Mouse (Mus musculus) limb, embryonic 14.5 days (tissue): ENCODE results near the gene Agps. TPM values are rescaled to one million over a fixed set of nuclear protein-coding genes. Genes with fewer than 3 reads are reported as not detected.

Experiments used
- ATAC-seq: fragments of 200-750 bp; cut with Nextera tagmentation; 2 replicates; pipeline ENCODE4 v1.8.0; 2017; ENCODE audit warnings: low read depth, moderate number of reproducible peaks, moderate TSS enrichment; ENCODE audit not compliant: low FRiP score
- DNase-seq: peaks from one replicate; pipeline ENCODE4 v3.0.0-alpha.2; 2015; ENCODE audit warnings: low spot score
- H3K27ac ChIP-seq: fragments of 300-500 bp; sonication (generic); replicated peaks from 2 replicates; pipeline ENCODE4 v1.5.1; 2014; ENCODE audit warnings: low read depth, mild to moderate bottlenecking, low read length, moderate library complexity, mixed read lengths
- H3K27me3 ChIP-seq: fragments of 300-500 bp; sonication (generic); 2 replicates; pipeline ENCODE4 v1.6.1; 2014; ENCODE audit warnings: low read length, mixed read lengths; ENCODE audit not compliant: control insufficient read depth, insufficient read depth
- H3K36me3 ChIP-seq: fragments of 300-500 bp; sonication (generic); 2 replicates; pipeline ENCODE4 v1.6.1; 2014; ENCODE audit warnings: mild to moderate bottlenecking, low read length, moderate library complexity, mixed read lengths; ENCODE audit not compliant: control insufficient read depth, insufficient read depth
- H3K4me1 ChIP-seq: fragments of 300-500 bp; sonication (generic); 2 replicates; pipeline ENCODE4 v1.6.1; 2014; ENCODE audit warnings: antibody characterized with exemption, low read length, mixed read lengths; ENCODE audit not compliant: control insufficient read depth, insufficient read depth
- H3K4me2 ChIP-seq: fragments of 300-500 bp; sonication (generic); replicated peaks from 2 replicates; pipeline ENCODE4 v1.6.1; 2014; ENCODE audit warnings: low read depth, mild to moderate bottlenecking, low read length, moderate library complexity; ENCODE audit not compliant: severe bottlenecking
- H3K4me3 ChIP-seq: fragments of 300-500 bp; sonication (generic); replicated peaks from 2 replicates; pipeline ENCODE4 v1.5.1; 2014; ENCODE audit warnings: low read length
- H3K9ac ChIP-seq: fragments of 300-500 bp; sonication (generic); 2 replicates; pipeline ENCODE4 v1.6.1; 2014; ENCODE audit warnings: mild to moderate bottlenecking, low read depth, low read length, moderate library complexity; ENCODE audit not compliant: severe bottlenecking
- H3K9me3 ChIP-seq: fragments of 300-500 bp; sonication (generic); 2 replicates; pipeline ENCODE4 v1.6.1; 2016; ENCODE audit warnings: low read length; ENCODE audit not compliant: control insufficient read depth
- POLR2A ChIP-seq: fragments of 200-500 bp; IDR thresholded peaks from 2 replicates; pipeline ENCODE4 v1.8.0; 2012; ENCODE audit warnings: inconsistent platforms, mild to moderate bottlenecking, moderate library complexity, borderline replicate concordance; ENCODE audit not compliant: insufficient read depth, insufficient read length; ENCODE audit errors: extremely low read depth
- WGBS: fragments of 180-500 bp; shearing (Covaris S2); extraction: QIAGEN DNeasy Blood & Tissue Kit; methylation state at CpG from one replicate; pipeline ENCODE4 v1.1.7; 2014; 5-methylcytosine and 5-hydroxymethylcytosine counted together
- polyA plus RNA-seq, 2 experiments: library from polyadenylated mRNA; depleted of rRNA in 1 of 2; stranded (reverse) in 1 of 2; unstranded in 1 of 2; fragments of >200 nt; fragmentation: Nextera tagmentation in 1 of 2; extraction: Ambion mirVana in 1 of 2; gene quantifications; 2 replicates each; pipeline versions ENCODE4 v1.2.1 to v1.2.3; 2012 to 2014

The Agps gene
- polyA plus RNA-seq, 2 experiments, result 17.0 to 27.5 TPM

GRCm38 (mm10) chr2:75879791-75880190, 47.8 kb downstream of the Agps start:
- no peaks in the 10 kb centered on the region for H3K9me3 ChIP-seq
- no peak for TF ChIP-seq POLR2A

GRCm38 (mm10) chr2:75883543-75883942, 51.6 kb downstream of the Agps start:
- Histone ChIP-seq H3K27ac (no peak overlapping the region), H3K4me2 (no peak overlapping the region), H3K27me3 (no peaks in the 10 kb centered on the region), H3K4me1 (no peaks in the 10 kb centered on the region), H3K9me3 (no peaks in the 10 kb centered on the region), H3K36me3 (peaks cover 7% of the 10 kb centered on the region; the same call in 1 of the 2 replicates), H3K4me3 (no peak overlapping the region), H3K9ac (no peak overlapping the region)
- 49% methylated on average over 1 of the region's 1 CpGs for WGBS
- DNase-seq (peak; percentile 64), ATAC-seq (no peak)
- TF ChIP-seq POLR2A, result no peak

More at GRCm38 (mm10) chr2:75879791-75880190, 47.8 kb downstream of the Agps start:
- Histone ChIP-seq H3K9ac (no peak overlapping the region), H3K4me2 (no peak overlapping the region), H3K36me3 (no peaks in the 10 kb centered on the region), H3K27me3 (no peaks in the 10 kb centered on the region), H3K27ac (no peak overlapping the region), H3K4me1 (no peaks in the 10 kb centered on the region), H3K4me3 (no peak overlapping the region)
- WGBS, result 41% methylated on average over 3 of the region's 3 CpGs
- DNase-seq (peak; percentile 51), ATAC-seq (no peak)

GRCm38 (mm10) chr2:75891981-75892380, 60.0 kb downstream of the Agps start:
- peaks cover 9% of the 10 kb centered on the region; the same call in 1 of the 2 replicates for H3K36me3 ChIP-seq
- TF ChIP-seq POLR2A, result no peak
- H3K4me2 ChIP-seq, result no peak overlapping the region
- H3K9me3 ChIP-seq, result no peaks in the 10 kb centered on the region
- ATAC-seq (no peak), DNase-seq (peak; percentile 15)
- H3K4me1 ChIP-seq, result 0 out of 2 replicates have a peak, but pooled peaks cover 2% of the 10 kb centered on the region
- no peaks in the 10 kb centered on the region for H3K27me3 ChIP-seq
- H3K9ac ChIP-seq, result no peak overlapping the region
- WGBS, result 46% methylated on average over 4 of the region's 4 CpGs
- no peak overlapping the region for H3K27ac ChIP-seq
- H3K4me3 ChIP-seq, result no peak overlapping the region

DNA sequence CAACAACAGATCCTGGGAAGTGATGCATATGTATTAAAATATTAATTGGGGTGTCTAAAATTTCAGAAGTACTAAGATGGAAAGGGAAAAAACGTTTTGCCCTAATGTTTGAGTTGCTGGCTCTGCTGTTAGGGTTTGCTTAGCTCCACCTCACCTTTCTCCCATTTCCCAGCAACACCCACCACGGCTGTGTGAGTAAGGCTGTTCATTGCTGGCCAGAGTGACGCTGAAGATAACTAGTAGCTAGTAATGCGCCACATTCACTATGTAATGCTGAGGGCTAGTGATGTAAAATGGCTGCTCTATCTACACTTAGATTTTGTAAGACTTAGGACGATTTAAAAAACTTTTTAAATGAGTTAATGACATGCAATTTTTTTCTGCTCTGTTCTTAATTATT, 63.7 kb downstream of the Agps start:
- Histone ChIP-seq H3K4me3 (no peak overlapping the region), H3K27me3 (no peaks in the 10 kb centered on the region), H3K27ac (no peak overlapping the region), H3K4me1 (0 out of 2 replicates have a peak, but pooled peaks cover 2% of the 10 kb centered on the region), H3K9me3 (peaks cover 3% of the 10 kb centered on the region; the same call in 1 of the 2 replicates), H3K9ac (no peak overlapping the region), H3K4me2 (no peak overlapping the region), H3K36me3 (peaks cover 10% of the 10 kb centered on the region)
- ATAC-seq (no peak), DNase-seq (no peak)
- 70% methylated on average over 5 of the region's 5 CpGs for WGBS
- no peak for TF ChIP-seq POLR2A

- 53% methylated on average over 1 of the region's 1 CpGs for WGBS
- no peak overlapping the region for H3K9ac ChIP-seq
- H3K4me2 ChIP-seq, result no peak overlapping the region
- no peak overlapping the region for H3K27ac ChIP-seq
- TF ChIP-seq POLR2A, result no peak
- peaks cover 3% of the 10 kb centered on the region; the same call in 1 of the 2 replicates for H3K9me3 ChIP-seq
- H3K4me3 ChIP-seq, result no peak overlapping the region
- no peaks in the 10 kb centered on the region for H3K4me1 ChIP-seq
- H3K36me3 ChIP-seq, result peaks cover 17% of the 10 kb centered on the region
- H3K27me3 ChIP-seq, result no peaks in the 10 kb centered on the region
- DNase-seq (no peak), ATAC-seq (no peak)
Measured at GRCm38 (mm10) chr2:75900281-75900680, 68.3 kb downstream of the Agps start.

- H3K9ac ChIP-seq, result no peak overlapping the region
- H3K27ac ChIP-seq, result no peak overlapping the region
- peaks cover 3% of the 10 kb centered on the region; the same call in 1 of the 2 replicates for H3K9me3 ChIP-seq
- no peaks in the 10 kb centered on the region for H3K4me1 ChIP-seq
- no peak for TF ChIP-seq POLR2A
- H3K36me3 ChIP-seq, result peaks cover 21% of the 10 kb centered on the region
- no peak for DNase-seq
- no peak overlapping the region for H3K4me3 ChIP-seq
- no peak for ATAC-seq
- WGBS, result 83% methylated on average over 9 of the region's 9 CpGs
- no peaks in the 10 kb centered on the region for H3K27me3 ChIP-seq
- H3K4me2 ChIP-seq, result no peak overlapping the region
Measured at GRCm38 (mm10) chr2:75901869-75902268, 69.9 kb downstream of the Agps start.
